Mouse (Mus musculus): ENCODE results near the gene Sell. TPM values are rescaled to one million over a fixed set of nuclear protein-coding genes. Genes with fewer than 3 reads are reported as not detected.

The Sell gene
- polyA plus RNA-seq, 1 experiment from 2014 or later: 0.08 TPM

- ATAC-seq (ENCODE audit: low FRiP score, low TSS enrichment) (no peak), DNase-seq (ENCODE audit: low spot score) (no peak)
- no peaks in the 10 kb centered on the region for H3K27me3 ChIP-seq (ENCODE audit: control insufficient read depth, insufficient read depth, low read length)
- no peaks in the 10 kb centered on the region for H3K9me3 ChIP-seq (ENCODE audit: control insufficient read depth, low read length)
- no peak overlapping the region for H3K9ac ChIP-seq (ENCODE audit: low read length)
- no peaks in the 10 kb centered on the region for H3K36me3 ChIP-seq (ENCODE audit: control insufficient read depth, insufficient read depth, low read length)
- TF ChIP-seq CTCF (IDR thresholded peaks at IDR 0.05; ENCODE audit: low read depth) (no peak), EP300 (optimal IDR thresholded peaks at IDR 0.05) (no peak)
- no peak overlapping the region for H3K4me3 ChIP-seq (ENCODE audit: low read depth, low read length)
- no peaks in the 10 kb centered on the region for H3K4me1 ChIP-seq (replicated peaks; ENCODE audit: control insufficient read depth, insufficient read depth)
- WGBS: 87% methylated on average over 1 of the region's 1 CpGs
- no peak overlapping the region for H3K27ac ChIP-seq (replicated peaks)
- no peak overlapping the region for H3K4me2 ChIP-seq (replicated peaks; ENCODE audit: low read depth)
These were observed 13.6 kb downstream of the Sell start for GRCm38 (mm10) chr1:164075416-164075815.

- 38% methylated on average over 1 of the region's 1 CpGs for WGBS
- no peak overlapping the region for H3K27ac ChIP-seq (replicated peaks)
These were observed 14.7 kb downstream of the Sell start for GRCm38 (mm10) chr1:164076441-164076840.

GRCm38 (mm10) chr1:164077031-164077430 lies 15.2 kb downstream of the Sell start:
- 87% methylated on average over 3 of the region's 3 CpGs for WGBS
- TF ChIP-seq EP300 (optimal IDR thresholded peaks at IDR 0.05) (no peak), CTCF (IDR thresholded peaks at IDR 0.05; ENCODE audit: low read depth) (no peak)
- no peak overlapping the region for H3K4me3 ChIP-seq (ENCODE audit: low read depth, low read length)
- no peak overlapping the region for H3K27ac ChIP-seq (replicated peaks)
- no peaks in the 10 kb centered on the region for H3K9me3 ChIP-seq (ENCODE audit: control insufficient read depth, low read length)
- H3K4me2 ChIP-seq (replicated peaks; ENCODE audit: low read depth): no peak overlapping the region
- no peaks in the 10 kb centered on the region for H3K4me1 ChIP-seq (replicated peaks; ENCODE audit: control insufficient read depth, insufficient read depth)
- H3K27me3 ChIP-seq (ENCODE audit: control insufficient read depth, insufficient read depth, low read length): no peaks in the 10 kb centered on the region
- H3K36me3 ChIP-seq (ENCODE audit: control insufficient read depth, insufficient read depth, low read length): no peaks in the 10 kb centered on the region
- ATAC-seq (ENCODE audit: low FRiP score, low TSS enrichment) (no peak), DNase-seq (ENCODE audit: low spot score) (no peak)
- no peak overlapping the region for H3K9ac ChIP-seq (ENCODE audit: low read length)

More at GRCm38 (mm10) chr1:164076441-164076840, 14.7 kb downstream of the Sell start:
- ATAC-seq (ENCODE audit: low FRiP score, low TSS enrichment): no peak
- no peak overlapping the region for H3K4me3 ChIP-seq (ENCODE audit: low read depth, low read length)
- DNase-seq (ENCODE audit: low spot score): no peak
- TF ChIP-seq CTCF (IDR thresholded peaks at IDR 0.05; ENCODE audit: low read depth): no peak
- no peak for TF ChIP-seq EP300 (optimal IDR thresholded peaks at IDR 0.05)
- H3K36me3 ChIP-seq (ENCODE audit: control insufficient read depth, insufficient read depth, low read length): no peaks in the 10 kb centered on the region
- H3K27me3 ChIP-seq (ENCODE audit: control insufficient read depth, insufficient read depth, low read length): no peaks in the 10 kb centered on the region
- no peaks in the 10 kb centered on the region for H3K4me1 ChIP-seq (replicated peaks; ENCODE audit: control insufficient read depth, insufficient read depth)
- H3K4me2 ChIP-seq (replicated peaks; ENCODE audit: low read depth): no peak overlapping the region
- no peak overlapping the region for H3K9ac ChIP-seq (ENCODE audit: low read length)
- no peaks in the 10 kb centered on the region for H3K9me3 ChIP-seq (ENCODE audit: control insufficient read depth, low read length)

GRCm38 (mm10) chr1:164078323-164078741 lies 16.6 kb downstream of the Sell start:
- H3K4me3 ChIP-seq (ENCODE audit: low read depth, low read length): no peak overlapping the region
- no peak overlapping the region for H3K9ac ChIP-seq (ENCODE audit: low read length)
- 79% methylated on average over 4 of the region's 4 CpGs for WGBS
- no peaks in the 10 kb centered on the region for H3K36me3 ChIP-seq (ENCODE audit: control insufficient read depth, insufficient read depth, low read length)
- no peaks in the 10 kb centered on the region for H3K27me3 ChIP-seq (ENCODE audit: control insufficient read depth, insufficient read depth, low read length)
- no peak overlapping the region for H3K4me2 ChIP-seq (replicated peaks; ENCODE audit: low read depth)
- H3K4me1 ChIP-seq (replicated peaks; ENCODE audit: control insufficient read depth, insufficient read depth): no peaks in the 10 kb centered on the region
- TF ChIP-seq CTCF (IDR thresholded peaks at IDR 0.05; ENCODE audit: low read depth) (no peak), EP300 (optimal IDR thresholded peaks at IDR 0.05) (no peak)
- no peak for ATAC-seq (ENCODE audit: low FRiP score, low TSS enrichment)
- no peak overlapping the region for H3K27ac ChIP-seq (replicated peaks)
- no peak for DNase-seq (ENCODE audit: low spot score)
- no peaks in the 10 kb centered on the region for H3K9me3 ChIP-seq (ENCODE audit: control insufficient read depth, low read length)

- no peak for ATAC-seq (ENCODE audit: low FRiP score, low TSS enrichment)
These were observed 17.3 kb downstream of the Sell start for GRCm38 (mm10) chr1:164079091-164079490.

GRCm38 (mm10) chr1:164083046-164083445 lies 21.3 kb downstream of the Sell start:
- H3K36me3 ChIP-seq (ENCODE audit: control insufficient read depth, insufficient read depth, low read length): no peaks in the 10 kb centered on the region
- H3K4me3 ChIP-seq (ENCODE audit: low read depth, low read length): no peak overlapping the region
- H3K4me1 ChIP-seq (replicated peaks; ENCODE audit: control insufficient read depth, insufficient read depth): no peaks in the 10 kb centered on the region
- no peak for ATAC-seq (ENCODE audit: low FRiP score, low TSS enrichment)
- H3K27me3 ChIP-seq (ENCODE audit: control insufficient read depth, insufficient read depth, low read length): no peaks in the 10 kb centered on the region
- no peaks in the 10 kb centered on the region for H3K9me3 ChIP-seq (ENCODE audit: control insufficient read depth, low read length)
- 90% methylated on average over 4 of the region's 4 CpGs for WGBS
- H3K27ac ChIP-seq (replicated peaks): no peak overlapping the region
- H3K9ac ChIP-seq (ENCODE audit: low read length): no peak overlapping the region
- TF ChIP-seq EP300 (optimal IDR thresholded peaks at IDR 0.05) (no peak), CTCF (IDR thresholded peaks at IDR 0.05; ENCODE audit: low read depth) (no peak)
- no peak for DNase-seq (ENCODE audit: low spot score)
- no peak overlapping the region for H3K4me2 ChIP-seq (replicated peaks; ENCODE audit: low read depth)

More at GRCm38 (mm10) chr1:164079091-164079490, 17.3 kb downstream of the Sell start:
- no peak overlapping the region for H3K9ac ChIP-seq (ENCODE audit: low read length)
- 75% methylated on average over 11 of the region's 11 CpGs for WGBS
- no peaks in the 10 kb centered on the region for H3K36me3 ChIP-seq (ENCODE audit: control insufficient read depth, insufficient read depth, low read length)
- H3K9me3 ChIP-seq (ENCODE audit: control insufficient read depth, low read length): no peaks in the 10 kb centered on the region
- no peak for DNase-seq (ENCODE audit: low spot score)
- no peak overlapping the region for H3K27ac ChIP-seq (replicated peaks)
- no peak overlapping the region for H3K4me2 ChIP-seq (replicated peaks; ENCODE audit: low read depth)
- no peaks in the 10 kb centered on the region for H3K4me1 ChIP-seq (replicated peaks; ENCODE audit: control insufficient read depth, insufficient read depth)
- TF ChIP-seq EP300 (optimal IDR thresholded peaks at IDR 0.05) (no peak), CTCF (IDR thresholded peaks at IDR 0.05; ENCODE audit: low read depth) (no peak)
- H3K4me3 ChIP-seq (ENCODE audit: low read depth, low read length): no peak overlapping the region
- H3K27me3 ChIP-seq (ENCODE audit: control insufficient read depth, insufficient read depth, low read length): no peaks in the 10 kb centered on the region
